Mouse (Mus musculus): ENCODE measurements around the gene Poc1a.

Gene Poc1a

GRCm38 (mm10) chr9:106338462-106339172 lies 57.8 kb downstream of the Poc1a start:
- ATAC-seq (ENCODE audit: low TSS enrichment) = no peak

DNA sequence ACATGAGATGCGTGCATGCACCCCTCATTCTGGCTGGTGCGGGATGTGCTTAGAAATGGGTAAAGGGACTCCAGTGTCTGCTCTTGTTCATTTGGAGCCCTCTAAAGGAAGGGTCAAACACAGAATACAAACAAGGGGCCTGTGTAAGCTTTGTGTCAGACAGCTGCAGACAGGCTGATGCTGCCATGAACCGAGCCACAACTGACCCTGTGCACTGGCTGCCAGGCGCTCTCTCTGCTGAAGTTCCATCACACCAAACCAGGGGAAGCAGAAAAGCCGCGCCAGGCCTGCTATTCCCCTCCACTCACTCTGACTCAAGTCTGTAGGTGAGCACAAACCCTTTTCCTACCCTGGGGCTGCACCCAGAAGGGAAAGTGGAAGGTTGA lies 58.3 kb downstream of the Poc1a start:
- ATAC-seq (ENCODE audit: low TSS enrichment) = no peak

- no peak for ATAC-seq (ENCODE audit: low TSS enrichment)
Measured at GRCm38 (mm10) chr9:106339730-106340129, 58.9 kb downstream of the Poc1a start.

- ATAC-seq (ENCODE audit: low TSS enrichment) = no peak
Measured at GRCm38 (mm10) chr9:106340501-106341312, 59.8 kb downstream of the Poc1a start.

DNA sequence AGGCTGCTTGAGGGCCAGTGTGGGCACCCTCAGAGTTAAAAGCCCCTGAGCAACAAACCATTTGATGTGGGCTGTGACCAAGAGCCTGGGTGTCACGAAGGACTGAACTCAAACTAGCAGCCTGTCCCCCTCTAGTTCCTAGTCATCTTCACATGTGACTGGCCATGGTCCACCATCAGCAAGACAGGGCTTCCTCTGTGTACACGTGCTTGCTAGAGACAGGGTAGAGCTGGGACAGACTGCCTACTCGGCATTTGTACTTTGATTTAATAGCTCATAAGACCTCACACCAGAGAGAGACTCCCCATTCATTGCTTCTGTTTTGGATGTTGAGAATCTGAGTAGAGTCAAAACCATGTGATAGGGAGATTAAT lies 60.4 kb downstream of the Poc1a start:
- ATAC-seq (ENCODE audit: low TSS enrichment) = no peak

GRCm38 (mm10) chr9:106342573-106342972 lies 61.7 kb downstream of the Poc1a start:
- ATAC-seq (ENCODE audit: low TSS enrichment) = peak; percentile 6; the same call in 1 of the 2 replicates

- peak; percentile 67 for ATAC-seq (ENCODE audit: low TSS enrichment)
Measured at GRCm38 (mm10) chr9:106345167-106345566, 64.3 kb downstream of the Poc1a start.

DNA sequence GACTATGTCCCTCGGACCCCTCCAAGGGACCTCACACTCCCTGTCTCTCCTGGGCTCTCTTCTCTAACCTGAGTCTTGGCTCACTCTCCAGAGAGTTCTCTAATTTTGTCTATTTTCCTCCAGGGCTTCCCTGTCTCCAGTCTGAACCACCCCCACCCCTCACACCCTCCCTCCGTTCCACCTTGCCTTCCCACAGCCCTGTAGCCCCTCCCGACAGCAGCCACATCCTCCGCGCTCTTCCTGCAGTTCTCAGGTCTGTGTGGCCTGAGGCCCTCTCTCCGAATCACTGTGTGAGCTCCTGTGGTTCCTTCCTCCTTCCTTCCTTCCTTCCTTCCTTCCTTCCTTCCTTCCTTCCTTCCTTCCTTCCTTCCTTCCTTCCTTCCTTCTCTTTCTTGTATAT lies 64.8 kb downstream of the Poc1a start:
- ATAC-seq (ENCODE audit: low TSS enrichment) = peak; percentile 10; the same call in 1 of the 2 replicates

DNA sequence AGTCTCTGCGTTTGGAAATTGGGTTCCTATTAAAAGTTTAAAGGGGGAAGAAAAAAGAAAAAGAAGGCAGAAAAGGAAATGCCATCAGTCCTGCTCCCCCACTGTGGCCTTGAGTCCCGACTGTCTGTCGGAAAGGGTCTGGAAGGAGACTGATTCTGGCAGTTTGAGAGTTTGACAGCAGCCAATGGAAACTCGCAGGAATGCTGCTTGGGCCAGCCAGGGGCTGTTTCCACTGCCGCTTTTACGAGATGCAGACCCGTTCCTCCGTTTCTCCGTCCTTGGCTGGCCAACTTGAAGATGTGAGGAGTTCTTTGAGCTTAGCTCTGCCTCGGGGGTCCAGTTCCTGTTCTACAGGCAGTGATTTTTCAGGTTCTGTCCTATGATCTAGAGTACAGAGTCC lies 67.4 kb downstream of the Poc1a start:
- no peak for ATAC-seq (ENCODE audit: low TSS enrichment)

DNA sequence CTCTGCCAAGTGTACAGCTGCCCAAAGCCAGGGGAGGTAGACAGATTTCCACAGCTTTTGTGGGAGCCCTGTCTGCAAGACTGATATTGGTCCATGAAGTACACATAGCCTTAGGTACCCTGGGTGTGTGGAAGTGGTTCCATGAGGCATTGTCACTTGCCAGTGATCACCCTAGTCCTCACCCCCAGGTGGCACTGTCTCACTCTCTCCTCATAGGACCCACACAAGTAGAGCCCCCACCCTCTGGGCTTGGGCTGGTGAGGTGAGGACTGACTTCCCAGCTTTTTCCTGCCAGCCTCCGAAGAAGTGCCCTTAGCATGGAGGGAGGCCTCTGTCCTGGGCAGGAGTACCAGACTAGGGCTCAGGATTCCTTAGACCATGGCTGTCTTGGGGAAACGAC lies 68.2 kb downstream of the Poc1a start:
- peak; percentile 38 for ATAC-seq (ENCODE audit: low TSS enrichment)

DNA sequence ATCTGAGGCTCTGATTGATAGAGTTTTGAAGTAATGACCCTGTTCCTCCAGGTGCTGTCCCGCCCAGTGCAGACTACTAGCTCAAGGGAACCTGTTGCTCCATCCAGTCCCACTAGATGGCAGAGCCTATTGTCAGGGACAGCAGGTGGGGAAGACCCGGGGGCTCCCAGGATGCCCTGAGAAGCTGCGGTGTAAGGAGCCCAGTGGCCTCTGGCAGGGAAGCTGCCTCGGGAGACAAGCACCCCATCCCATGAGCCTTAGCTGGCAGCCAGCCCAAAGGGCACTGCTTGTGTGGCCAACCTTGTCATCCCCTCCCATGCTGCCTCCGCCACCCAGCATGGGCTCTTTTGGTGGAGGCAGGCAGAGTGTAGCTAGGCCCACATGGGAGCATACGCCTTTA lies 70.3 kb downstream of the Poc1a start:
- ATAC-seq (ENCODE audit: low TSS enrichment) = no peak

DNA sequence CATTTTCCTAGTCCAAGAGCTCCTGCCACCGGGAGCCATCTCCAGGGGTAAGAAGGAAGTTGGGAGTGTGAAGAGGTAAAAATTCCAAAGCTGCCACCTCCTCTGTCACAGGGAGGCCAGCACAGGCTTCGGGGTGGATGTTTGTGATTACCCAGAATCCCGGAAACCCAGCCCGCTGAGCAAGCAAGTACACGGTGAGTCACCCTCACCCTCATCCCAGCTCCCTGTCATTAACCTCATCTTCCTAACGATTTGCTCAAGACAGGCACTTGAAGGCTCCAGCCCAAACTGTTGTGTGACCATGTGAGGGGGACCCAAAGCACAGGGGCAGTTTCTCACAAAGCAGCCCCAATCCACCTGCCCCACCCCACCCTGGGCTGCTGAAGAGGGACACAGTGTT lies 72.9 kb downstream of the Poc1a start:
- no peak for ATAC-seq (ENCODE audit: low TSS enrichment)

DNA sequence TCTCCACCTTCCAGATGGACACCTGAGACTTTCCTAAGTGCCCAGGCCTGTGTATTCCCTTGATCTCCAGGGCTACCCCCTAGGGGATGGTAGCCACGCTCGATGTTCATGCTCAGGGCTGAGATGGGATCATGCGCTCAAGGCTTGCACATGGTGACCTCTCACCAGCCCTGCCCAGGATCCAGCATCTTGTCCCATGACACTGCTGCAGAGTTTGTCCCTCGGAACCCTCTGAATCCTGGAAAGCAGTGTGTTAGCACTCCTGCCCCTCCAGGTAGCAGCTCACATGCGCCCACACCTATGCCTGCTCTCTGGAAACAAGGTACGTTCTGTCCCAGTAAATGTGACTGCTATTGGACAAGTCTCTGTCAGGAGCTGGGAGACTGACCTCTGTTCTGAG lies 73.9 kb downstream of the Poc1a start:
- no peak for ATAC-seq (ENCODE audit: low TSS enrichment)

DNA sequence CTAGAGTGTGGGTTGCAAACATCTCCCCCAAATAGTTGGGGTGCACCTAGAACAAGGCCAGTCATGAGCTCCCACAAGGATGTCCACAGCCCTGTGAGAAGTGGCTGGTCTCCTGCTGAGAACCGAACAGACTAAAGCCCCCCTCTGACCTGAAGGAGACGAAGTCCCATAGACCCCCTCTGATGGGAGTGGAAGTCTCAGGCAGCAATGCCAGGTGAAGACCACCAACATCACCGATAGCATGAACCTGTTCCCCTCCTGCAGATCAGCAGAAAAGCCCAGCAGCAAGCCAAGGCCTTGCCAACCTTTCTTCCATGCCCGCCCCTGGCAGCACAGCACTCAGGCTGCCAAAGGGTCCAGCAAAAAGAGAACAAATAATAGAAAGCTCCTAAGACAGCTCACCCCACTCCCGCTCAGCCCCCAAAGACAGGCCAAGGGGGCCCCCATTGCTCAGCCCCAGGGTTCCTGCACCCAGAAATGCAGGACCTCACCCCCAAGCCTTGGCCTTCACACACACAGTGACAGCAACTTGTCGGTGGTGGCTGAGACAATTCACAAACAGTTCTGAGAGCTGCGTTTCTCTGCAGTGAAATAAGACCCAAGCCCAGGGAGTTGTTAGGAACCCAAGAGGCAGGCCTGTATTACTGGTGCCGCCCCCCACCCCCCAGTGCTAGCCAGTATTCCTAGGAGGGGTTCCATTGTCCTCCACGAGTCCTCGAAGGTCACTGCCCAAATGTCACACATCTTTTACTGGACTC lies 74.5 kb downstream of the Poc1a start:
- no peak for ATAC-seq (ENCODE audit: low TSS enrichment)

GRCm38 (mm10) chr9:106355975-106356286 lies 75.1 kb downstream of the Poc1a start:
- ATAC-seq (ENCODE audit: low TSS enrichment) = no peak

DNA sequence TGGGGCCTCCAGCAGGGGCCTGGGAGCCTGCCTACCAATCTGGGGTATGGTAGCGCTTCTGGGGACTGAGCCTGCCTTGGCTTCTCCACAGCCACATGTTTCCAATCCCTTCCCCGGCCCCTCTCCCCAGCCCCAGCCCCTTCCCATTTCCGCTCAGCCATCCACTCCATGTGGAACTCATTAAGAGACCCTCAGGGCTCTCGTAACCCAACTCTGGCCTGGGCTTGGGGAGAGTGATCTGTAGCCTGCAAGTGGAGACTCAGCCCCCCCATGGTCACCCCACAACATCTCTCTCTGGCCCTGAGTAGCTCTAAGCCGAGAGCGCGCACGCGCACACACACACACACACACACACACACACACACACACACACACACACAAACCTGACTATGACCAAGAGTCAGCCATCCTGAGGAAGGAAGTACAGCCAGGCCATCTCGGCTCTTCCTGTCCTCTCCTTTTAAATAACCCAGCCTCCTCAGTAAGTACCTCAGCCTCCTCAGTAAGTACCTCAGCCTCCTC lies 75.5 kb downstream of the Poc1a start:
- ATAC-seq (ENCODE audit: low TSS enrichment) = no peak

DNA sequence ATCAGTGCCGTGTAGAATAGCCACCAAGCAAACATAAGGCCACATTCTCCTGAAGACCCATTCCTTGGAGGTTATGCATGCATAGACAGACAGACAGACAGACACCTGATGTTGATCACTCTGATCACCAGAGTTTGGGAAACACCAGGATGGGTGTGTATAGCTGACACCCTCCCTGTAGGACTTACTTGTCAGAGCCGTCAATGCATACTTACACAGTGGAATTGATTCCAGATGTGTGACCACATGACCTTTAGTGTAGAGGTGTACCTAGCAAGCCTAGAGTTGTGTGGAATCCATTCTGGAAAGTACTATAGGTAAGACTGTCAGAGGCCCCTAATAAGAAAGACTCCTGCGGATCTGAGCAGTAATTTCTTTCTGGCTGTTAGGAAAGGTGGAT lies 76.3 kb downstream of the Poc1a start:
- ATAC-seq (ENCODE audit: low TSS enrichment) = no peak

- ATAC-seq (ENCODE audit: low TSS enrichment) = no peak
Measured at GRCm38 (mm10) chr9:106359297-106359696, 78.4 kb downstream of the Poc1a start.

DNA sequence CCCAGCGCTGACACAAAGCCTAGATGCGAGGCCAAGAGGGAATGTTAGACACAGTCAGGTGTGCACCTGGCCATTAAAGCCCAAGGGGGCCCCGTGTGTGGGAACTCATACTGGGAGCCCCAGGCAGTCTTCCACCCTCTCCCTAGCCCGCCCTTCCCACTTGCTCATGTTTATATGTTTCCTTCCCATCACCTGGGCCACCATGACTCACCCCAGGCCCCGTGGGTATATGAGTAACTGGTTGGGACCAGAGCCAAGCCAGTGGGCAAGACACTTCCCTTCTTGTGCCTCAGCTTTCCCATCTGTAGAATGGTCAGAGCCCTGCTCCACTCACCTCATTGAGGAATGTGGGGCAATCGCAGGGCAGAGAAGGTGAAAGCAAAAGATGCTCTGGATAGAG lies 80.3 kb downstream of the Poc1a start:
- no peak for ATAC-seq (ENCODE audit: low TSS enrichment)

GRCm38 (mm10) chr9:106365333-106365732 lies 84.5 kb downstream of the Poc1a start:
- ATAC-seq (ENCODE audit: low TSS enrichment) = no peak

DNA sequence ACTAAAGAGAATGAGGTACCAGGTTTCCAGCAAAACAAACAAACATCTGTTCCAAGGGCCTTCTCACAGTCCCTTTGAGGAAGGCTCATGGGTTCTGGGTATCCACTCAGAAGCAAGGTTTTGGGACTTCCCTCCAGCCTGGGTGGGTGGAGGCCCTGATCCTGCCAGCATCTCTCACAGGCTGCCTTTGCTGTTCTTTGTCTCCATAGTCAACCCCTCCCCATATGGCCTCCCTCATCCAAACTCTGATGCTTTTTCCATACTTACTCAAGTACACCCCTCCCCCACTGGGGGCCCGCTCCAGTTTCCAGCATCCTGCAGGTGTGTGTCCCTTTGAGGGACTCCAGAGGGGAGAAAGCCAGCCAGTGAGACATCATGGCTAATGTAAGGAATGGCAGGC lies 85.3 kb downstream of the Poc1a start:
- no peak for ATAC-seq (ENCODE audit: low TSS enrichment)

DNA sequence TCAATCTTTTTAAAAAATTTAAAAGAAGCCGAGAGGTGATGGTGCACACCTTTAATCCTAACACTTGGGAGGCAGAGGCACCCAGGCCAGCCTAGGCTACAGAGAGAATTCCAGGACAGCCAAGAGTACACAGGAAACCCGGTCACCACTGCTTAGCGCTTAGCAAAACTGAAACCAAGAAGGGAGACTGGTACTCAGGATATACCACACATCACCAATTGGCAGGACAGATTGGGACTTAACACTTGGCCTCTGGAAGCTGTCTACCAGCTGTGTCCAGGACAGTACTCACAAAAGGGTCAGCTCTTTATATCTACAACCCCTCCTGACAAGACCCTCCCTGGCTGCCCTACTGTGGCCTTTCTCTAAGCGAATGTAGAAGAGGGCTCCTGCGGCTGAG lies 86.1 kb downstream of the Poc1a start:
- no peak for ATAC-seq (ENCODE audit: low TSS enrichment)

Measured in frontal cortex, adult (tissue).